14 mouse cellular contexts compared by ENCODE assay signal in genomic region chr15:6154706-6155105, GRCm38 (mm10).
DNase-seq lines count a peak whose midpoint lies in the region; ATAC-seq and TF ChIP-seq lines count a peak whose summit lies in the region.
"Had no signal": no experiment of that assay in that cellular context is flagged by ENCODE, and none has a peak within 500 bp of the region (broad histone marks: within the 10 kb centered on the region; RNA-seq: fewer than 3 reads in every experiment).

No protein-coding gene starts in this region.

- H3K36me3 ChIP-seq in forebrain, embryonic 12.5 days (replicated peaks), result no peaks in the 10 kb centered on the region
- no peaks in the 10 kb centered on the region for H3K36me3 ChIP-seq in intestine, postnatal 0 days (ENCODE audit: control insufficient read depth, insufficient read depth)
- H3K36me3 ChIP-seq: forebrain, embryonic 15.5 days; heart, embryonic 12.5 days; hindbrain, embryonic 13.5 days had no signal

- no peak for ATAC-seq in forebrain, embryonic 12.5 days (ENCODE audit: low FRiP score)
- no peak for ATAC-seq in intestine, postnatal 0 days
- ATAC-seq: forebrain, embryonic 15.5 days had no signal

- intact Hi-C loops in gastrocnemius, postnatal 36 days (cut with DNase I), result no loop called here
- intact Hi-C loops in left cerebral cortex, adult 2 months (cut with DNase I), result no loop called here

- no peak for TF ChIP-seq POLR2A in brain, embryonic 14.5 days (IDR thresholded peaks at IDR 0.05; ENCODE audit: borderline replicate concordance, extremely low read depth, insufficient read depth, insufficient read length, poor library complexity, severe bottlenecking)

- no peaks in the 10 kb centered on the region for H3K9me3 ChIP-seq in forebrain, embryonic 12.5 days
- no peaks in the 10 kb centered on the region for H3K9me3 ChIP-seq in intestine, postnatal 0 days (ENCODE audit: control insufficient read depth)
- H3K9me3 ChIP-seq: forebrain, embryonic 15.5 days; hindbrain, embryonic 13.5 days had no signal

- DNase-seq in gastrocnemius, postnatal 10 days, result peak; percentile 3
- DNase-seq in gastrocnemius, postnatal 36 days, result no peak
- DNase-seq in brain, embryonic 14.5 days (ENCODE audit: low read depth), result peak; percentile 1
- DNase-seq in forelimb bud, embryonic 11.5 days (ENCODE audit: low read depth, low spot score), result peak; percentile 11
- peak; percentile 18 to 44 for DNase-seq in kidney, postnatal 36 days
- DNase-seq in left cerebral cortex, adult 2 months (ENCODE audit: extremely low spot score in 1 of 2, low spot score in 2 of 2), result no peak
- DNase-seq: adrenal gland, postnatal 14 days; left cerebral cortex, postnatal 4 days; right cerebral cortex, postnatal 14 days had no signal

- no peak overlapping the region for H3K4me3 ChIP-seq in forebrain, embryonic 12.5 days (replicated peaks)
- no peak overlapping the region for H3K4me3 ChIP-seq in intestine, postnatal 0 days (ENCODE audit: low read depth, low read length)
- no peak overlapping the region for H3K4me3 ChIP-seq in left cerebral cortex, adult 2 months
- H3K4me3 ChIP-seq: forebrain, embryonic 15.5 days; heart, embryonic 12.5 days; hindbrain, embryonic 13.5 days had no signal

- H3K4me1 ChIP-seq in forebrain, embryonic 12.5 days, result no peaks in the 10 kb centered on the region
- no peaks in the 10 kb centered on the region for H3K4me1 ChIP-seq in intestine, postnatal 0 days (replicated peaks; ENCODE audit: control insufficient read depth, insufficient read depth, low read length)
- H3K4me1 ChIP-seq: forebrain, embryonic 15.5 days; hindbrain, embryonic 13.5 days had no signal

- H3K27ac ChIP-seq in forebrain, embryonic 12.5 days, result no peak overlapping the region
- no peak overlapping the region for H3K27ac ChIP-seq in intestine, postnatal 0 days (ENCODE audit: low read depth, low read length)
- H3K27ac ChIP-seq in left cerebral cortex, adult 2 months, result no peak overlapping the region
- H3K27ac ChIP-seq: forebrain, embryonic 15.5 days; hindbrain, embryonic 13.5 days had no signal

- WGBS in forebrain, embryonic 12.5 days, result 80% methylated on average over 9 of the region's 9 CpGs
- 48% methylated on average over 9 of the region's 9 CpGs for WGBS in intestine, postnatal 0 days

- no peak overlapping the region for H3K9ac ChIP-seq in forebrain, embryonic 12.5 days
- no peak overlapping the region for H3K9ac ChIP-seq in intestine, postnatal 0 days (ENCODE audit: low read depth, low read length)
- H3K9ac ChIP-seq: forebrain, embryonic 15.5 days; heart, embryonic 12.5 days; hindbrain, embryonic 13.5 days had no signal

- TF ChIP-seq CTCF in brain, embryonic 14.5 days (IDR thresholded peaks at IDR 0.05; ENCODE audit: borderline replicate concordance, extremely low read depth, insufficient read depth, insufficient read length), result no peak
- TF ChIP-seq CTCF in intestine, postnatal 0 days (IDR thresholded peaks at IDR 0.05; ENCODE audit: low read depth), result no peak
- no peak for TF ChIP-seq CTCF in left cerebral cortex, adult 2 months (IDR thresholded peaks at IDR 0.05)

- no peaks in the 10 kb centered on the region for H3K27me3 ChIP-seq in forebrain, embryonic 12.5 days
- no peaks in the 10 kb centered on the region for H3K27me3 ChIP-seq in intestine, postnatal 0 days (replicated peaks; ENCODE audit: control insufficient read depth, insufficient read depth, low read length)
- H3K27me3 ChIP-seq: forebrain, embryonic 15.5 days; heart, embryonic 12.5 days; hindbrain, embryonic 13.5 days had no signal

- H3K4me2 ChIP-seq in forebrain, embryonic 12.5 days, result no peak overlapping the region
- H3K4me2 ChIP-seq in intestine, postnatal 0 days (replicated peaks; ENCODE audit: low read depth), result no peak overlapping the region
- H3K4me2 ChIP-seq: forebrain, embryonic 15.5 days; heart, embryonic 12.5 days; hindbrain, embryonic 13.5 days had no signal

Comparison
In these comparisons a context has a peak if more than half of its experiments do, and no peak if none do; other contexts are left out.
1. DNase-seq: peak in gastrocnemius, postnatal 10 days (single experiment), brain, embryonic 14.5 days (single experiment), forelimb bud, embryonic 11.5 days (single experiment) and kidney, postnatal 36 days (2 of 2); none in gastrocnemius, postnatal 36 days (0 of 2) and left cerebral cortex, adult 2 months (0 of 2).